In the genomic region with DNA sequence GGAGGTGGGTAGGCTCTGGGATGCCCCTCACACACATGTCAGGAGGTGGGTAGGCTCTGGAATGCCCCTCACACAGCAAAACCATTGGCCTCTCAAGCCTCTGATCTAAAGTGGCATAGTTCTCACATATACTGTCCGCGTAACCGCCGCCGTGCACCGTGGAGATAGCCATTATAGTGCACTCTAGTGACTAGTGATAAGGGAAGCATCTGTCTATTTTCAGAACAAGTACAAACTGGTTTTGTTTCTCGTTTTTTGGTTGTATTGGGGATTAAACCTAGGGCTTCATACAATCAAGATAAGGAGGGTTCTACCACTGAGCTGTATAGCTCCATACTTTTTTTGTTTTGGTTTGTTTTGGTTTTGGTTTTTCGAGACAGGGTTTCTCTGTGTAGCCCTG, we compare ENCODE assay signal across 29 mouse cellular contexts. TPM values are rescaled to one million over a fixed set of nuclear protein-coding genes. Genes with fewer than 3 reads are reported as not detected.
DNase-seq lines count a peak whose midpoint lies in the region; ATAC-seq and TF ChIP-seq lines count a peak whose summit lies in the region.
"Had no signal": no experiment of that assay in that cellular context is flagged by ENCODE, and none has a peak within 500 bp of the region (broad histone marks: within the 10 kb centered on the region; RNA-seq: fewer than 3 reads in every experiment).

No protein-coding gene starts in this region.

- no peak for TF ChIP-seq RAD21 in MEL (IDR thresholded peaks at IDR 0.05; ENCODE audit: low read depth, low read length)

- intact Hi-C loops in left cerebral cortex, postnatal 4 days (cut with DNase I) = no loop called here

- TF ChIP-seq POLR2A in MEL (IDR thresholded peaks at IDR 0.05; ENCODE audit: control insufficient read depth in 1 of 2, insufficient read depth in 1 of 2, low read depth in 1 of 2, low read length in 2 of 2, poor library complexity in 1 of 2) = no peak

- H3K4me1 ChIP-seq in MEL (ENCODE audit: control insufficient read depth in 1 of 2, insufficient read depth in 2 of 2, low read length in 2 of 2) = peaks cover 6 to 10% of the 10 kb centered on the region in 2 experiments
- peaks cover 35% of the 10 kb centered on the region for H3K4me1 ChIP-seq in liver, embryonic 12.5 days
- peaks cover 3% of the 10 kb centered on the region; the same call in 1 of the 2 replicates for H3K4me1 ChIP-seq in midbrain, embryonic 10.5 days
- H3K4me1 ChIP-seq: forebrain, embryonic 12.5 days had no signal

- H3K79me2 ChIP-seq in MEL (ENCODE audit: control insufficient read depth, insufficient read depth, low read length, poor library complexity) (no peaks in the 10 kb centered on the region), macrophage (ENCODE audit: inconsistent target) (no peaks in the 10 kb centered on the region)

- H3K36me3 ChIP-seq in MEL (ENCODE audit: control insufficient read depth in 1 of 2, insufficient read depth in 2 of 2, low read length in 2 of 2) = peaks cover 0 to 7% of the 10 kb centered on the region in 2 experiments; a peak in 2 of 4 replicates
- H3K36me3 ChIP-seq in liver, embryonic 12.5 days = peaks cover 30% of the 10 kb centered on the region
- peaks cover 9% of the 10 kb centered on the region; the same call in 1 of the 2 replicates for H3K36me3 ChIP-seq in macrophage (ENCODE audit: inconsistent target)
- H3K36me3 ChIP-seq in midbrain, embryonic 10.5 days = peaks cover 17% of the 10 kb centered on the region

- H3K27ac ChIP-seq in MEL (ENCODE audit: control insufficient read depth, low read depth, low read length) (peak overlapping the region; percentile 80), macrophage (0 out of 2 replicates have a peak overlapping the region, but pooled peaks have one; percentile 7)
- H3K27ac ChIP-seq in liver, embryonic 12.5 days = peak overlapping the region; percentile 62
- no peak overlapping the region for H3K27ac ChIP-seq in midbrain, embryonic 10.5 days (replicated peaks)
- H3K27ac ChIP-seq: embryonic facial prominence, embryonic 10.5 days; forebrain, embryonic 12.5 days had no signal

- TF ChIP-seq CTCF in MEL (IDR thresholded peaks at IDR 0.05 in 2 of 3, conservative IDR thresholded peaks at IDR 0.05 in 1 of 3; ENCODE audit: control insufficient read depth in 1 of 3, insufficient read depth in 1 of 3, low read depth in 2 of 3, low read length in 3 of 3, poor library complexity in 1 of 3, severe bottlenecking in 1 of 3) = no peak

- DNase-seq in MEL (ENCODE audit: low read depth, low spot score) = peak; percentile 82
- DNase-seq in c-Kit-positive CD71-positive TER-119-positive erythroid progenitor cells, embryonic 14.5 days (ENCODE audit: low spot score) = peak; percentile 44
- no peak for DNase-seq in left cerebral cortex, postnatal 4 days
- no peak for DNase-seq in midbrain, embryonic 10.5 days (ENCODE audit: low spot score)
- DNase-seq in adrenal gland, adult 8-10 months = no peak
- DNase-seq in spleen, postnatal 14 days (ENCODE audit: low spot score in 2 of 2) = no peak
- DNase-seq: cerebellum, adult 2 months; gastrocnemius, postnatal 36 days; kidney, postnatal 4 days; lung, adult 18-20 months; lung, postnatal 14 days; right cerebral cortex, adult 18-20 months; right cerebral cortex, postnatal 4 days; thymus, adult 18-20 months; thymus, postnatal 36 days had no signal

- peak overlapping the region; percentile 41 for H3K9ac ChIP-seq in MEL (ENCODE audit: control insufficient read depth, low read depth, low read length, poor library complexity, severe bottlenecking)
- H3K9ac ChIP-seq in liver, embryonic 12.5 days = 0 out of 2 replicates have a peak overlapping the region, but pooled peaks have one; percentile 17
- H3K9ac ChIP-seq: forebrain, embryonic 12.5 days had no signal

- H3K4me2 ChIP-seq in liver, embryonic 12.5 days = peak overlapping the region; percentile 32
- H3K4me2 ChIP-seq: forebrain, embryonic 12.5 days; midbrain, embryonic 11.5 days had no signal

- WGBS in liver, embryonic 12.5 days (ENCODE audit: insufficient replicate concordance) = 52% methylated on average over 8 of the region's 8 CpGs
- 93% methylated on average over 8 of the region's 8 CpGs for WGBS in macrophage (ENCODE audit: missing documents)
- WGBS in midbrain, embryonic 10.5 days = 91% methylated on average over 8 of the region's 8 CpGs

- peak overlapping the region; percentile 37 to 42 for H3K4me3 ChIP-seq in MEL (ENCODE audit: control insufficient read depth in 1 of 2, insufficient read depth in 1 of 2, low read depth in 2 of 2, low read length in 2 of 2)
- no peak overlapping the region for H3K4me3 ChIP-seq in liver, embryonic 12.5 days
- no peak overlapping the region for H3K4me3 ChIP-seq in macrophage (ENCODE audit: inconsistent target)
- H3K4me3 ChIP-seq in midbrain, embryonic 10.5 days = no peak overlapping the region
- H3K4me3 ChIP-seq: embryonic facial prominence, embryonic 10.5 days; forebrain, embryonic 12.5 days had no signal

- H3K27me3 ChIP-seq in MEL (ENCODE audit: control insufficient read depth in 1 of 2, insufficient read depth in 2 of 2, low read length in 2 of 2) = no peaks in the 10 kb centered on the region
- no peaks in the 10 kb centered on the region for H3K27me3 ChIP-seq in liver, embryonic 12.5 days (replicated peaks)
- no peaks in the 10 kb centered on the region for H3K27me3 ChIP-seq in midbrain, embryonic 10.5 days (ENCODE audit: low read depth, poor library complexity, severe bottlenecking)
- H3K27me3 ChIP-seq: forebrain, embryonic 12.5 days; Patski had no signal

- peak; percentile 80 for ATAC-seq in liver, embryonic 12.5 days
- ATAC-seq: intestine, postnatal 0 days; Patski had no signal

- no peaks in the 10 kb centered on the region for H3K9me3 ChIP-seq in MEL (replicated peaks; ENCODE audit: insufficient read depth, low read length)
- no peaks in the 10 kb centered on the region for H3K9me3 ChIP-seq in liver, embryonic 12.5 days (replicated peaks)
- no peaks in the 10 kb centered on the region for H3K9me3 ChIP-seq in midbrain, embryonic 10.5 days (replicated peaks)
- H3K9me3 ChIP-seq: embryonic facial prominence, embryonic 10.5 days; forebrain, embryonic 12.5 days had no signal

- TF ChIP-seq EP300 in MEL (IDR thresholded peaks at IDR 0.05; ENCODE audit: low read depth in 1 of 2, low read length in 2 of 2) = peak; percentile 44 to 76

RNA-seq across cellular contexts. Expression of gene Zswim1, which starts 6.7 kb away (rescaled TPM):
- 7.1 and 8.2 TPM in 2 replicates for total RNA-seq in MEL (2012; rRNA removed)
- polyA plus RNA-seq in MEL (2012; ENCODE audit: insufficient read depth in 1 of 2, insufficient read length in 2 of 2, low read depth in 1 of 2, low replicate concordance in 2 of 2, missing spikeins in 1 of 2) = 10 to 100 TPM in 1 of 2 experiments, not detected in 1; 17.4 TPM
- 8.9 and 9.1 TPM in 2 replicates for polyA plus RNA-seq in liver, embryonic 12.5 days (2016; fragmentation: Nextera tagmentation; extraction: Ambion mirVana)
- 1 to 10 TPM in 12 of 26 experiments, under 1 TPM in 12, not detected in 2; 0.36 to 3.9 (median 1.0) TPM for total RNA-seq in macrophage (2018; cell fraction: chromatin; rRNA removed)
- 1 to 10 TPM; 1.9 to 7.7 (median 5.5) TPM for total RNA-seq in macrophage (2018; cell fraction: cytosol; rRNA removed)
- 1 to 10 TPM in 22 of 26 experiments, under 1 TPM in 4; 0.60 to 5.6 (median 1.8) TPM for total RNA-seq in macrophage (2018; cell fraction: nucleus; rRNA removed)
- polyA plus RNA-seq in macrophage (2018) = 4.8 to 5.4 TPM (median 5.2 TPM) in 3 replicates
- total RNA-seq in left cerebral cortex, postnatal 4 days (2021) = 10 to 100 TPM; 17.5 to 17.8 TPM
- 24.7 and 25.3 TPM in 2 replicates for polyA plus RNA-seq in midbrain, embryonic 10.5 days (2016; fragmentation: Nextera tagmentation; extraction: Ambion mirVana)
- 10 to 100 TPM; 11.1 to 15.3 (median 13.4) TPM for total RNA-seq in adrenal gland, adult 8-10 months (2022)

RNA-seq across cellular contexts. Expression of gene Zswim3, which starts 10.9 kb away (rescaled TPM):
- 4.7 and 4.8 TPM in 2 replicates for total RNA-seq in MEL (2012; rRNA removed)
- polyA plus RNA-seq in MEL (2012; ENCODE audit: insufficient read depth in 1 of 2, insufficient read length in 2 of 2, low read depth in 1 of 2, low replicate concordance in 2 of 2, missing spikeins in 1 of 2) (1 to 10 TPM in 1 of 2 experiments, not detected in 1; 5.9 TPM), macrophage (2018) (3.3 to 3.6 TPM (median 3.4 TPM) in 3 replicates)
- polyA plus RNA-seq in liver, embryonic 12.5 days (2016; fragmentation: Nextera tagmentation; extraction: Ambion mirVana) = 4.8 and 5.9 TPM in 2 replicates
- total RNA-seq in macrophage (2018; cell fraction: chromatin; rRNA removed) = 1 to 10 TPM in 22 of 26 experiments, under 1 TPM in 4; 0.50 to 7.0 (median 3.2) TPM
- 1 to 10 TPM in 22 of 26 experiments, under 1 TPM in 4; 0.65 to 4.2 (median 2.9) TPM for total RNA-seq in macrophage (2018; cell fraction: cytosol; rRNA removed)
- 1 to 10 TPM in 25 of 26 experiments, under 1 TPM in 1; 0.78 to 7.5 (median 2.9) TPM for total RNA-seq in macrophage (2018; cell fraction: nucleus; rRNA removed)
- total RNA-seq in left cerebral cortex, postnatal 4 days (2021) = 1 to 10 TPM; 6.9 to 8.0 TPM
- polyA plus RNA-seq in midbrain, embryonic 10.5 days (2016; fragmentation: Nextera tagmentation; extraction: Ambion mirVana) = 9.7 and 11.6 TPM in 2 replicates
- total RNA-seq in adrenal gland, adult 8-10 months (2022) = 1 to 10 TPM; 4.0 to 6.7 (median 5.7) TPM

RNA-seq across cellular contexts. Expression of gene Acot8, which starts 11.1 kb away (rescaled TPM):
- 32.2 and 40.3 TPM in 2 replicates for total RNA-seq in MEL (2012; rRNA removed)
- polyA plus RNA-seq in MEL (2012; ENCODE audit: insufficient read depth in 1 of 2, insufficient read length in 2 of 2, low read depth in 1 of 2, low replicate concordance in 2 of 2, missing spikeins in 1 of 2) (10 to 100 TPM in 1 of 2 experiments, not detected in 1; 30.9 TPM), macrophage (2018) (9.7 to 17.7 TPM (median 17.1 TPM) in 3 replicates)
- 20.3 and 21.5 TPM in 2 replicates for polyA plus RNA-seq in liver, embryonic 12.5 days (2016; fragmentation: Nextera tagmentation; extraction: Ambion mirVana)
- 10 to 100 TPM; 13.2 to 88.3 (median 46.7) TPM for total RNA-seq in macrophage (2018; cell fraction: chromatin; rRNA removed)
- 10 to 100 TPM; 10.1 to 25.7 (median 18.6) TPM for total RNA-seq in macrophage (2018; cell fraction: cytosol; rRNA removed)
- 10 to 100 TPM in 25 of 26 experiments, 1 to 10 TPM in 1; 10.0 to 45.4 (median 28.2) TPM for total RNA-seq in macrophage (2018; cell fraction: nucleus; rRNA removed)
- total RNA-seq in left cerebral cortex, postnatal 4 days (2021) = 10 to 100 TPM; 20.6 to 20.8 TPM
- 14.9 and 15.3 TPM in 2 replicates for polyA plus RNA-seq in midbrain, embryonic 10.5 days (2016; fragmentation: Nextera tagmentation; extraction: Ambion mirVana)
- 10 to 100 TPM; 32.9 to 46.5 (median 39.6) TPM for total RNA-seq in adrenal gland, adult 8-10 months (2022)

RNA-seq across cellular contexts. Expression of gene Spata25, which starts 12.5 kb away (rescaled TPM):
- 0.42 and 0.50 TPM in 2 replicates for total RNA-seq in MEL (2012; rRNA removed)
- polyA plus RNA-seq in MEL (2012; ENCODE audit: insufficient read depth in 1 of 2, insufficient read length in 2 of 2, low read depth in 1 of 2, low replicate concordance in 2 of 2, missing spikeins in 1 of 2) = under 1 TPM in 1 of 2 experiments, not detected in 1; 0.13 TPM
- polyA plus RNA-seq in liver, embryonic 12.5 days (2016; fragmentation: Nextera tagmentation; extraction: Ambion mirVana) = not detected in 2 replicates
- 100 to 1,000 TPM in 3 of 26 experiments, 10 to 100 TPM in 23; 11.3 to 125 (median 43.8) TPM for total RNA-seq in macrophage (2018; cell fraction: chromatin; rRNA removed)
- 1 to 10 TPM in 4 of 26 experiments, under 1 TPM in 17, not detected in 5; 0.17 to 2.9 (median 0.62) TPM for total RNA-seq in macrophage (2018; cell fraction: cytosol; rRNA removed)
- 10 to 100 TPM in 14 of 26 experiments, 1 to 10 TPM in 12; 2.0 to 75.9 (median 11.1) TPM for total RNA-seq in macrophage (2018; cell fraction: nucleus; rRNA removed)
- 0.80 TPM in 1 of 3 replicates, not detected in the others for polyA plus RNA-seq in macrophage (2018)
- 1 to 10 TPM; 1.1 to 1.2 TPM for total RNA-seq in left cerebral cortex, postnatal 4 days (2021)
- polyA plus RNA-seq in midbrain, embryonic 10.5 days (2016; fragmentation: Nextera tagmentation; extraction: Ambion mirVana) = 0.17 TPM in 1 of 2 replicates, not detected in the other
- total RNA-seq in adrenal gland, adult 8-10 months (2022) = under 1 TPM in 2 of 4 experiments, not detected in 2; 0.51 to 0.86 TPM
- total RNA-seq: adrenal gland, adult 18-20 months; midbrain, postnatal 0 days had no signal
- polyA plus RNA-seq: embryonic facial prominence, embryonic 10.5 days; forebrain, embryonic 12.5 days; heart, embryonic 16.5 days; hindbrain, embryonic 11.5 days; intestine, postnatal 0 days; kidney, embryonic 16.5 days; limb, embryonic 11.5 days; midbrain, embryonic 11.5 days; midbrain, postnatal 0 days; stomach, embryonic 16.5 days had no signal

RNA-seq across cellular contexts. Expression of gene Ctsa, which starts 16.9 kb away (rescaled TPM):
- total RNA-seq in MEL (2012; rRNA removed) = 46.3 and 50.5 TPM in 2 replicates
- polyA plus RNA-seq in MEL (2012; ENCODE audit: insufficient read depth in 1 of 2, insufficient read length in 2 of 2, low read depth in 1 of 2, low replicate concordance in 2 of 2, missing spikeins in 1 of 2) (10 to 100 TPM in 1 of 2 experiments, not detected in 1; 87.7 TPM), macrophage (2018) (1,416 to 1,739 TPM (median 1,652 TPM) in 3 replicates)
- polyA plus RNA-seq in liver, embryonic 12.5 days (2016; fragmentation: Nextera tagmentation; extraction: Ambion mirVana) = 66.7 and 69.3 TPM in 2 replicates
- 1,000 to 10,000 TPM in 5 of 26 experiments, 100 to 1,000 TPM in 21; 231 to 1,612 (median 642) TPM for total RNA-seq in macrophage (2018; cell fraction: chromatin; rRNA removed)
- total RNA-seq in macrophage (2018; cell fraction: cytosol; rRNA removed) = 1,000 to 10,000 TPM in 19 of 26 experiments, 100 to 1,000 TPM in 7; 818 to 1,776 (median 1,127) TPM
- 1,000 to 10,000 TPM in 20 of 26 experiments, 100 to 1,000 TPM in 6; 377 to 1,961 (median 1,176) TPM for total RNA-seq in macrophage (2018; cell fraction: nucleus; rRNA removed)
- 10 to 100 TPM; 56.8 to 62.2 TPM for total RNA-seq in left cerebral cortex, postnatal 4 days (2021)
- 85.7 and 98.2 TPM in 2 replicates for polyA plus RNA-seq in midbrain, embryonic 10.5 days (2016; fragmentation: Nextera tagmentation; extraction: Ambion mirVana)
- total RNA-seq in adrenal gland, adult 8-10 months (2022) = 100 to 1,000 TPM; 103 to 166 (median 137) TPM

Comparison
In these comparisons a context has a peak if more than half of its experiments do, and no peak if none do; other contexts are left out.
1. DNase-seq: peak in MEL (single experiment) and c-Kit-positive CD71-positive TER-119-positive erythroid progenitor cells, embryonic 14.5 days (single experiment); none in left cerebral cortex, postnatal 4 days (single experiment), midbrain, embryonic 10.5 days (single experiment), adrenal gland, adult 8-10 months (single experiment) and spleen, postnatal 14 days (0 of 2).
2. H3K4me3 ChIP-seq: peak in MEL (2 of 2); none in liver, embryonic 12.5 days (single experiment), macrophage (single experiment) and midbrain, embryonic 10.5 days (single experiment).